Mouse (Mus musculus) hindbrain, embryonic 14.5 days (tissue): ENCODE data around the gene Zfand6. TPM values are rescaled to one million over a fixed set of nuclear protein-coding genes. Genes with fewer than 3 reads are reported as not detected.
A peak's percentile ranks its signal among the peaks of the same experiment; 100 is the strongest.

Source experiments
- ATAC-seq: fragments of 200-750 bp; cut with Nextera tagmentation; 2 replicates; pipeline ENCODE4 v1.8.0; 2017; ENCODE audit warnings: moderate number of reproducible peaks, mild to moderate bottlenecking, moderate TSS enrichment, moderate library complexity; ENCODE audit not compliant: low FRiP score
- DNase-seq: peaks from one replicate; pipeline ENCODE4 v3.0.0-alpha.2; 2015; ENCODE audit warnings: low spot score
- H3K27ac ChIP-seq: fragments of 300-500 bp; sonication (generic); 2 replicates; pipeline ENCODE4 v1.5.1; 2014; ENCODE audit warnings: mild to moderate bottlenecking, moderate library complexity
- H3K27me3 ChIP-seq: fragments of 300-500 bp; sonication (generic); 2 replicates; pipeline ENCODE4 v1.6.1; 2014; ENCODE audit warnings: mild to moderate bottlenecking, low read length, mixed read lengths; ENCODE audit not compliant: control insufficient read depth, insufficient read depth
- H3K36me3 ChIP-seq: fragments of 300-500 bp; sonication (generic); replicated peaks from 2 replicates; pipeline ENCODE4 v1.6.1; 2014; ENCODE audit not compliant: control insufficient read depth, insufficient read depth
- H3K4me1 ChIP-seq: fragments of 300-500 bp; sonication (generic); replicated peaks from 2 replicates; pipeline ENCODE4 v1.6.1; 2014; ENCODE audit warnings: antibody characterized with exemption, low read length, mixed read lengths; ENCODE audit not compliant: control insufficient read depth, insufficient read depth
- H3K4me2 ChIP-seq: fragments of 300-500 bp; sonication (generic); replicated peaks from 2 replicates; pipeline ENCODE4 v1.6.1; 2014; ENCODE audit warnings: mild to moderate bottlenecking, moderate library complexity
- H3K4me3 ChIP-seq: fragments of 300-500 bp; sonication (generic); replicated peaks from 2 replicates; pipeline ENCODE4 v1.5.1; 2014; ENCODE audit warnings: mild to moderate bottlenecking, low read length
- H3K9ac ChIP-seq: fragments of 300-500 bp; sonication (generic); 2 replicates; pipeline ENCODE4 v1.6.1; 2014
- H3K9me3 ChIP-seq: fragments of 300-500 bp; sonication (generic); 2 replicates; pipeline ENCODE4 v1.6.1; 2016; ENCODE audit warnings: low read length; ENCODE audit not compliant: control insufficient read depth
- WGBS: fragments of 180-500 bp; shearing (Covaris S2); extraction: QIAGEN DNeasy Blood & Tissue Kit; methylation state at CpG from one replicate; pipeline ENCODE4 v1.1.7; 2014; 5-methylcytosine and 5-hydroxymethylcytosine counted together
- polyA plus RNA-seq: library from polyadenylated mRNA; unstranded; fragments of >200 nt; fragmentation: Nextera tagmentation; extraction: Ambion mirVana; gene quantifications from 2 replicates; pipeline ENCODE4 v1.2.1, GENCODE M21; 2014

Gene Zfand6
- 196 and 217 TPM in 2 replicates for polyA plus RNA-seq

DNA sequence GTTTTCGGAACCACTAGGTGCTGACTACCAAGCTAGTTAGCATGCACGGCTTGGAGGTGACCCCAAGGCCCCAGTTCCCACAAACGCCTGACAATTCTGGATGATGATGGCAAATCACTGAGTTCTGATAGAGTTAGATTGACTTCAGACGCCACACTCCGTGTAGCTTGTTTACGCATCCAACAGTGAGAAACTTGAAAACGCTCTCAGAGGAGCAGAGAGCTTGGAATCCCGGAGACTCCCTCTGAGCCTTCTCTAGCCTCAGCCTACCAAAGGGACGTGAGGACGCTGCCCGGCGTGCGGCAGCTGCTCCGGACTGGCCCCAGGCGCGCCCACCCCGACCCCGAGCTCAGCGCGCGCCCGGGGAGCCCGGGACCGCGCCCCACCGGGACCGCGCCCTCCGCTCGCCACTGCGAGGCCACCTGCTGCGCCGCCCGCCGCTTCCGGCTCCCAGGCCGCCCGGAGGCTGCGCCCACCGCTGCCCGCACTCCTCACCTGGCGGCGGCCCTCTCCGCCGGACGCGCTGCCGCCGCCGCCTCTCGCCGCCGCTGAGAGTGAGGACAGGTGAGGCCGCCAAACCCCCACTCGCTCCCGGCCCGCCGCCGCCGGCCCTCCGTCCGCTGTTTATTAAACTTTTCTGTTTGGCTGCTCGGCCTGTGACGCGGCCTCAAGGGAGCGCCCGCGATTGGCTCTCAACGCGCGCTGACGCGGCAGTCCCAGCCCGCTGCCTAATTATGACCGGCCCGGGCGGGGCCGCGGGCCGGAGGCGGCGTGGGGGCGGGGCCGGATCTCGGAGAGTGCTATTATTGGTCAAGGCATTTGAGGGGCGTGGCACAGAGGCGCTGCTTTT, at the start of gene Zfand6:
Gene Zfand6, minus strand, starts transcription at position 709 of the 850 bp plus-strand sequence.
- WGBS: under 1% methylated on average over 75 of the region's 87 CpGs
- H3K36me3 ChIP-seq: no peaks in the 10 kb centered on the region
- no peaks in the 10 kb centered on the region for H3K27me3 ChIP-seq
- peaks cover 7% of the 10 kb centered on the region for H3K4me1 ChIP-seq
- peak within 1 kb of the TSS; percentile 92 for H3K4me2 ChIP-seq
- peak within 1 kb of the TSS; percentile 88 for H3K4me3 ChIP-seq
- ATAC-seq (peak; percentile 99), DNase-seq (peak; percentile 95)
- H3K27ac ChIP-seq: peak within 1 kb of the TSS; percentile 65; the same call in 1 of the 2 replicates
- no peaks in the 10 kb centered on the region for H3K9me3 ChIP-seq
- peak within 1 kb of the TSS; percentile 61 for H3K9ac ChIP-seq

DNA sequence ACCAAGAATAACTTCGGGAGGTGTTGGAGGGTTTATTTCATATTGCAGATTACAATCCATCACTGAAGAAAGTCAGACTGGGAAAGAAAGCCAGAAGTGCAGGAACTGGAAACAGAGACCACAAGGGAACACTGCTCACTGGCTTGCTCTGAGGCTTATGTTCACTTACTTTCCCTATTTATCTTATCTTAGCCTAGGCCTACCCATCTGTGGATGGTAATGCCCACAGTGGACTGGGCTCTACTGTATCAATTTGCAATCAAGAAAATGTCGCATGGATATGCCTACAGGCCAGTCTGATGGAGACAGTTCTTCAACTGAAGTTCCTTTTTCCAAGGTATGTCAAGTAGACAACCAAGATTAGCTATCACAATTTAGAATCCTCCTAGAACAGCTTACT, 47.0 kb upstream of the Zfand6 start:
- H3K9ac ChIP-seq: no peak overlapping the region
- DNase-seq (no peak), ATAC-seq (no peak)
- no peaks in the 10 kb centered on the region for H3K36me3 ChIP-seq
- WGBS: 94% methylated on average over 2 of the region's 2 CpGs
- H3K9me3 ChIP-seq: no peaks in the 10 kb centered on the region
- no peak overlapping the region for H3K4me3 ChIP-seq
- no peak overlapping the region for H3K27ac ChIP-seq
- no peak overlapping the region for H3K4me2 ChIP-seq
- no peaks in the 10 kb centered on the region for H3K27me3 ChIP-seq
- no peaks in the 10 kb centered on the region for H3K4me1 ChIP-seq

DNA sequence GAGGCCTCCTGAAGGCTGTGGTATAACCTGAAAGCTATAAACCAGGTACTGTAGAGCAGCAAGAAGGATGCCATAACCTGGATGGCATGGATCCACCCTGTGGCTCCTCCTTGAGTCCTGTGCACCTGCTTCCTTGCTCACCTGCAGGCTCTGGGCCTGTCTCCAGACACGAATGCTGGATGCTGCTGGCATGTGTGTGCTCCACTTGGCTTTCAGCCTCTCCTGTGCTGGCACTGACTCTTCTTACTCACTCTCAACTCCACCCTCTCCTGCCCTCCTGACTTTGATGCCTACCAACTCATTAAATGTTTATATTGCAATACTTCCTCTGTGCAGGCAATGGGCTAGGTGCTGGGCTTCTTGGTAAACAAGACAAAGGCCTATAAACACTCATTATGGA, 43.3 kb upstream of the Zfand6 start:
- Histone ChIP-seq H3K4me2 (no peak overlapping the region), H3K36me3 (no peaks in the 10 kb centered on the region), H3K27me3 (no peaks in the 10 kb centered on the region), H3K9ac (no peak overlapping the region), H3K4me3 (no peak overlapping the region), H3K27ac (no peak overlapping the region), H3K9me3 (no peaks in the 10 kb centered on the region), H3K4me1 (no peaks in the 10 kb centered on the region)
- 55% methylated on average over 1 of the region's 1 CpGs for WGBS
- ATAC-seq (no peak), DNase-seq (no peak)

DNA sequence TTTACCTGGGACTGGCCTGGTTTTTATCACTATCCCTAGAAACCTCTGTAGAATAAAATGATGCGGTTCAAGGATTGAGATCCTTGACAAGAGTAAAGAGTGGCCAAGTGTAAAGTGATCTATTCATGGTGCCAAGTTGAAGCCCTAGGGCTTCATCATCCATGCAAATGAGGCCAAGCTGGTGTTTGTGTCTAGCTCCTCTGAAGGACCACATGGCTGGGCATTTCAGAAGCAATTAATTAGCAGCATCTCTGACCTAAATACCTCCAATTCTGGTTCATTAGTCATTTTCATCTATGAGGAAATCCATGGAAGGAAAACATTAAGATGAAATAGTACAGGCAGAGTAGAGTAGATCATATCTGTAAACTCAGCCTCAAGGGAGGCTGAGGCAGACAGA, 42.3 kb upstream of the Zfand6 start:
- no peak overlapping the region for H3K4me3 ChIP-seq
- no peaks in the 10 kb centered on the region for H3K36me3 ChIP-seq
- 91% methylated on average over 1 of the region's 1 CpGs for WGBS
- H3K4me2 ChIP-seq: no peak overlapping the region
- H3K9me3 ChIP-seq: no peaks in the 10 kb centered on the region
- no peak for ATAC-seq
- no peaks in the 10 kb centered on the region for H3K4me1 ChIP-seq
- H3K27ac ChIP-seq: no peak overlapping the region
- no peak for DNase-seq
- H3K9ac ChIP-seq: no peak overlapping the region
- no peaks in the 10 kb centered on the region for H3K27me3 ChIP-seq

DNA sequence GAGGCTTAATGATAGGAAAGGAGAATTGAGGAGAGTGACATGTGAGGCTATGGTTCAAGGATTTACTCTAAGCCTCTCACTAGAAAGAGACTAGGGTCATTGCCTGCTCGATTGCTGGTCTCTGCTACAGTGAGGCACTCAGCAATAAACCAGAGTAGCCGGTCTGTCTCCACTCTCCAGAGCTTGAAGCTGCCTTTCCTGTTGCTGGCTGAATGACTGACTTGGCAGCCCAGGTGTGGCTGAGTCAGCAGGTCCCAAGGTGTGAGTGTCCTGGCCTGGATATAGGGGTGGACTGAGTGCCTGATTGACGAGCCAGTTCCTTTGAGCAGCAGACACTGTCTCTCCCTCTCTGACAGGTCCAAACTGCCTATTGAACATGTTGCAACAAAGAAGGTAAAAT, 41.3 kb upstream of the Zfand6 start:
- 82% methylated on average over 3 of the region's 3 CpGs for WGBS

DNA sequence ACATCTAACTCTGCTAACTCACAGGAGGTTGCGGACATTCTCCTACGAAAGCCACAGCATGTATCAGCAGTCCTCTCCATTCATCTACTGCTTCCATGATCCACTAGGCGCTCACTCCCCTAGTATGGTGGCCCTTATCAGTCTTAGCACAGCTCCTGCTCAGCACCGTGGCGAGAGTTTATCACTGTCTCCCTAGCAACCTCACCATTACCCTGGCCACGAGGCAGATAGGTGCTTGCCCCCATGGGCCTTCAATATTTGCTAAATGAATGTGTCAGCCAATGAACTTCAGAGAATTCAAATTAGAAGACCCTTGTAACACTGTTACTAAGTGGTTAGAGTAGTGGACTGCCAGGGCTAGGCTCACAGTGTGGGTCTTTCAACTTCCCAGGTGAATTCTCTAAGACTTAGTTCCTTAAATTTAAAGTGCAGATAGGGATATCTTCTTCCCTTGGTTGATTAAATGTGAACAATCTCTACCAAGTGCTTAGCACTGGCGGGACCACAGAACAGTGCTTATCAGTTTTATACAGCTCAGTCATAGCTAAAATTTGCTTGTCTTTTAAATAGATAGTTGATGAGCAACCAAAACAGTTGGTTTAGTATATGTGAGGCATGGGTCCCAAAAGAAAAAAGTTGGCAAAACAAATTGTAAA, 33.2 kb upstream of the Zfand6 start:
- ATAC-seq (no peak), DNase-seq (no peak)
- no peaks in the 10 kb centered on the region for H3K36me3 ChIP-seq
- no peak overlapping the region for H3K9ac ChIP-seq
- H3K4me3 ChIP-seq: no peak overlapping the region
- no peak overlapping the region for H3K27ac ChIP-seq
- no peaks in the 10 kb centered on the region for H3K27me3 ChIP-seq
- WGBS: 73% methylated on average over 7 of the region's 7 CpGs
- no peaks in the 10 kb centered on the region for H3K9me3 ChIP-seq
- H3K4me1 ChIP-seq: no peaks in the 10 kb centered on the region
- H3K4me2 ChIP-seq: no peak overlapping the region

More for the DNA sequence above, 41.3 kb upstream of the Zfand6 start:
- Histone ChIP-seq H3K9me3 (no peaks in the 10 kb centered on the region), H3K27me3 (no peaks in the 10 kb centered on the region), H3K36me3 (no peaks in the 10 kb centered on the region), H3K4me2 (no peak overlapping the region), H3K27ac (no peak overlapping the region), H3K9ac (no peak overlapping the region), H3K4me3 (no peak overlapping the region), H3K4me1 (no peaks in the 10 kb centered on the region)
- DNase-seq: no peak
- ATAC-seq: no peak

DNA sequence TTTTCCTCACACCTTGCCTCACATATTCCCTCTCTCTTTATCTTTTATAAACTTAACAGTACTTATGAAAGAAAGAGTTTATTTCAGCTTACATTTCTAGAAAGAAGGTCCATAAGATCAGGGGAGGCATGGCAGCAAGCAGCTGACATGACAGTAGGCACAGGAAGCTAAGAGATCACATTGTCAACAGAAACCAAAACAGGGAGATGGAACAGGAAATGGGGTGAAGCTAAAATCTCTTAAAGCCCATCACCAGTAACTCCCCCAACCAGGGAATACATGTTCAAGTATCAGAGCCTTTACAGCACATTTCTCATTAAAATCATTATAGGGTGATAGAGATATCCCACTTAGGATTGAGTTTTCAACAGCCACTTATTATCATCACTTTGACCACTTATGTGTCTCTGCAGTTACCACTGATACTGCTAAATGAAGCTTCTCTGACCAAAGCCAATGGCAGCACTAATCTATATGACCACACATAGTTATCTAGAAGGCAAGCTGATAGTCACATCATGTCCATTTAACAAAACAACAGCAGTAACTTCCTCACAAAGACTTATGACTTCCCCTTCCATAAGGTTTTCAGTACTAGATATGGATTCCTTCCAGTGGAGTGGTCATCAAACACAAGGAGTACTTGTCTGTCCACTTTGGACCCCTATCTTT, 20.7 kb upstream of the Zfand6 start:
- H3K4me1 ChIP-seq: no peaks in the 10 kb centered on the region
- no peak overlapping the region for H3K27ac ChIP-seq
- no peaks in the 10 kb centered on the region for H3K36me3 ChIP-seq
- H3K4me3 ChIP-seq: no peak overlapping the region
- no peaks in the 10 kb centered on the region for H3K9me3 ChIP-seq
- H3K27me3 ChIP-seq: no peaks in the 10 kb centered on the region
- no peak for DNase-seq
- H3K4me2 ChIP-seq: no peak overlapping the region
- ATAC-seq: no peak
- no peak overlapping the region for H3K9ac ChIP-seq

DNA sequence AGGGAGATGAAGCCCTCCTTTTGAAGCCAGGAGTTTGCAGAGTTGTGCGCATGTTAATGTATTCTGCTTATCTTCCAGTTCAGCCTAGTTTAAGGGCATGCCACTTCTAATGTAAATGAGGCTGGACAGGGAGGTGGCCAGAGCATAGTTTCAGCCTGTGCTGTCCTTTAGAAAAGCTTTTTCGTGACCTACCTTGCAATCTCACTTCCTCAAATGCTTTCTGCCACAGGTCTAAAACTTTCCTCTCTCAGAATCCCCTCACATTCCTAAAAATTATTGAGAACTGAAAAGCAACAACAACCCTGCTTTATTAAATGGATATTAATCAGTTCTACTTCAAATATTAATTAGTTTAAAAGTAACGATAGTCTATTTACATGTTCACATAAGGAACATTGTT, 17.1 kb upstream of the Zfand6 start:
- DNase-seq (no peak), ATAC-seq (no peak)
- H3K4me3 ChIP-seq: no peak overlapping the region
- WGBS: 85% methylated on average over 3 of the region's 3 CpGs
- no peaks in the 10 kb centered on the region for H3K9me3 ChIP-seq
- no peak overlapping the region for H3K4me2 ChIP-seq
- H3K9ac ChIP-seq: no peak overlapping the region
- no peaks in the 10 kb centered on the region for H3K4me1 ChIP-seq
- no peak overlapping the region for H3K27ac ChIP-seq
- no peaks in the 10 kb centered on the region for H3K36me3 ChIP-seq
- no peaks in the 10 kb centered on the region for H3K27me3 ChIP-seq

DNA sequence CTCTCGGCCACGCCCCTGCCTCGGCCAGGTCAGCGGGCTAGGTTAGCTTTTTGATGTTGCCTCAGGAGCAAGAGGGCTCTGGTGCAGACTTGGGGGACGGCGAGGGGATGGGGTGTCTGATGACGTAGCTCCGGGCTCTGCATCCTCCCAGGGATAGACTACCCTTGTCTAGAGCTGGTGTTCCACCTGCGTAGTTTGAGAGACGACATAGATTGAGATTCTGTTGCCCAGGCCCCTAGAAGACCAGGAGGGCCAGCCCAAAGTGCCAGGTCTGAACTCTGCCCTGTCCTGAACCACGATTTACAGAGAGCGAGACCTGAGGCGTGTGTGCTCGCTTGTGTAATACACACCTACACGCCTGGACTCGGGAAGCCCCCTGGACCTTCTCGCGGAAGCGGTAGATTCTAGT, 346 bp upstream of the Zfand6 start:
- ATAC-seq (no peak), DNase-seq (no peak)
- Histone ChIP-seq H3K27ac (no peak overlapping the region), H3K4me1 (peaks cover 7% of the 10 kb centered on the region), H3K27me3 (no peaks in the 10 kb centered on the region), H3K36me3 (no peaks in the 10 kb centered on the region), H3K9ac (peak overlapping the region; percentile 60), H3K4me2 (peak overlapping the region; percentile 92), H3K4me3 (peak overlapping the region; percentile 88), H3K9me3 (no peaks in the 10 kb centered on the region)
- 2% methylated on average over 19 of the region's 19 CpGs for WGBS
